Mouse (Mus musculus): ENCODE results near the gene Lmbrd1. TPM values are rescaled to one million over a fixed set of nuclear protein-coding genes. Genes with fewer than 3 reads are reported as not detected.
"Not testable (repeated sequence)": the region's sequence is repeated elsewhere in the genome, so short reads cannot be mapped to it uniquely, and the experiment has no call there.

Gene Lmbrd1
- total RNA-seq, 2 experiments from 2014 or later = 26.3 to 31.0 TPM

DNA sequence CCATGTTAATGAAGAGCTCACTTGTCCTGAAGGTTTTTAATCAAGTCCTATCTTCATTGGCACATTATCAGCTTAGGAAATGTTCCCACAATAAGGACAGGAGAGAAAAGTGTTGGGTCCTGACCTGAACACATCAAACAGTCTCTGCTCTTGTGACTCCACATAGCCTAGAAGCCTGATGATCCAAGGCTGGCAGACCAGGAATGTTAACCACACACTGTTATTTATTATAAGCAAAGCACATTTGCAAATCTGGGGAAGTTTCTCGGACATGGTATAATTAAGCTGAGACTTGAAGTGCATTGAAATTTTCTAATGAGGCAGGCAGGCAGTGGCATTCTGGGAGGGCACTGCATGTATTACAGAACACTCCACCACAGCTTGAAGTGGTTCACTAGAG lies 41.8 kb downstream of the Lmbrd1 start:
- no peak for DNase-seq

DNA sequence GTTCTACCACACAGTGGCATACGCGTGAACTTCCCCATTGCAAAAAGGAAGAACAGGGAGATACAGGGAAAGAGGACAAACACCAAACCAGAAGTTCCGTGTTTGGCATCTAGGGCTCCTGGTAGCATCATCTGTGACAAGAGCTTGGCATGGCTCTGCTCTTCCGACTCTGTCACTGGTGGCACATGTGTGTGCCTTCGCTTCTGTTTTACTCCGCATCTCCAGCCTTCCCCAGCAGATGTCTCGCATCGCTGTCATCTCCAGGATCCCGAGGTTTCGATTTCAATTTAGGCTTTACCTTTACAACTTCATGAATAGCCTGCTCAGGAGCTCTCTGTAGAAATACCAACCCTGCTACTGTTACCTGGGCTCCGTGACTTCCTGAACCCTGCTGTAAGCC lies 51.4 kb downstream of the Lmbrd1 start:
- DNase-seq = no peak

DNA sequence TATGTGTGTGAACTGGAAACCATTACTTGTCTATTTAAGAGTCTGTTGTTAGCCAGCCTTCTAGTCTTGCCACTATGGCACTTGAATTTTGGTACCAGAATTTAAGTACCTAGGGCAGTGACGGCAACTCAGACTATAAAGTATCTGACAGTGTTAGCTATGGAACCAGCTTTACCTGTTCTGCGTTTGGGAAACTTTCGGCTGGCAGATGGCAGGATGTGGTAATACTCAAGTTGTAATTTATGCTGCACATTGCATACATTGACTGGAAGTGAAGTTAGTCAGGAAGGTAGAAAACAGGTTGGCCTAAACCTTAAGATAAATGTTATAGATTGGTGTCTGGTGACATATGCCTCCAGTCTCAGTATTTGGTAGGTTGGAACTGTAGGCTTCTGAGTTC lies 53.9 kb downstream of the Lmbrd1 start:
- no peak for DNase-seq

DNA sequence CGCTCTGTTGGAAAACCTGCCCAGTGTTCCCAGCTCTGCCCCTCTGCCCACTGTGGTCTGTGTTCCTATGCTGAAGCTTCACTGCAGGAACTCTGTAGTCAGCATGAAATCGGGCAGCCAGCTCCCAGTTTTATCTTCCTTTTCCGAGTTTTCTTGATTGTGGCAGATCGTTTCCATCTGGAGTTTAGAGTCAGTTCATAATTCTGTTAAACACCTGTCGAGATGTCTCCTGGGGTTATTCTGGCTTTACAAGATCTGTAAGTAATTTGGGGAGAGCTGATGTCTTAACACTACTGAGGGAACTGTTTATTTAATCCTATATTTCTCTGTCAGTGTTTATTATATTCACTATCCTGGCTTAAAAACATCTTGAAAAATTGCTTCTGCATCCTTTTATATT lies 56.4 kb downstream of the Lmbrd1 start:
- no peak for DNase-seq

DNA sequence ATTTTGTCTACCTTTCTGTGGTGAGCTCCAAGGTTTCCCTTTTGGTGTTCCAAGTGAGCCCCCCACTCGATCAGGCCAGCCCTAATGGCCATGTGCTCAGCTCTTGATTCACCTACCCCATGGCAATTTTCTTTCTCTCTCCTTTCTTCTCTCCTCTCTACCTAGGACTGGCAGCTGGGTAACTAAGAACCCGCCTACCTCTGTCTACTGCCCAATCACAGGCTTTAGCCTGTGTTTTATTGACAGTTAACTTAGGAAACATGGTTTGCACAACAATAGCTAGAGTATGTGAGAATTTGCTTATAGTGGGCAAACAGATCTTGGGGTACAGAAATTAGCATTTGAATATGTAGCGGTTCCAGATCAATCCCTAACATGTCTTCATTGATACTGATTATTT lies 62.5 kb downstream of the Lmbrd1 start:
- DNase-seq = no peak

DNA sequence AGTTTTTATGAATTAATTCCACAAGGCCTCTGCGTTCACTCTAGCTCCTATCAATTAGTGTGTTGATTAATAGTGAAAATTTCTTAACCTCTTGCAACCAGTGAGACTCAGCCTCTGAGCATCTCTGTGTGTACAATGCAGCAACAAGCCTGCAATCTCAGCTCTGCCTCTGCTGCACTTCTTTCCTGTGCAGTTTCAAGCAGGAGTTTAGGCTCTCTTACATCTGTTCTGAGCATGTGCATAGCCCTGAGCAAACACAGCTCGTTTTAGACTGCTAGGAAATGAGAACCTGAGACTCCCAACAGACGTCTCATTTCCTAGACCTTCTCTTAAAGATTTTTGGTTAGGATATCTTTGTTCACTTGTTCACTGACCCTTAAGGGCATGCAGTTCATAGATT lies 63.1 kb downstream of the Lmbrd1 start:
- DNase-seq = no peak

DNA sequence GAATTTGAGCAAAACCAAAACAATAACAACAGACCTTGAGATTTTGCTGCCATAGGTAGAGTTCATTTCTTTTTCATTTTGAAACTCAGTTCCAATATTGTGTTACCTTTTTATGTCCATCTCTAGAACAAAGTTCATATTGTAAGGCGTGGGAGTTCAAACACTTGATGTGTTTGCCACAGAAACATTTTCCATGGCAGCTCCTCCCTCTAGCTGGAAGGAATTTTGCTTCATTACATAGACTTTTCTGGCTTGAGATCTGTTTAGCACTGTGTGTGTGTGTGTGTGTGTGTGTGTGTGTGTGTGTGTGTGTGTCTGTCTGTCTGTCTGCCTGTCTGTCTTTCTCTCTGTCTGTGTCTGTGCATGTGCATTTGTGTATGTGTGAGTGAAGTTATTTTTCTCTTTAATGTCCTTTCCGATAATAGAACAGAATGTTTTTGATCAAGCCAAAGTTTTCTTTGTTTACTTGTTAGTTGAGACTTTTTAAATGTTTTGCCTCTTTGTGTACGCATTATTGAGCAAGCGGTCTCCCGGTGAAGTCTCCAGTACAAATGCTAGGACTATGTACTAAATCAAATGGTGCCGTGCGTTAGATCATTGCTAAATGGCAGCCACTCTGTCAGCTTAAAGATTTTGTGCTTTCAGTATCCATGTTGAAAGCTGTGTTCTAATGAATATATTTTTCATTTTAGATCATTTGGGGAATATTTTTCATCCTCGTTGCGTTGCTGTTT lies 64.9 kb downstream of the Lmbrd1 start:
- DNase-seq = no peak

DNA sequence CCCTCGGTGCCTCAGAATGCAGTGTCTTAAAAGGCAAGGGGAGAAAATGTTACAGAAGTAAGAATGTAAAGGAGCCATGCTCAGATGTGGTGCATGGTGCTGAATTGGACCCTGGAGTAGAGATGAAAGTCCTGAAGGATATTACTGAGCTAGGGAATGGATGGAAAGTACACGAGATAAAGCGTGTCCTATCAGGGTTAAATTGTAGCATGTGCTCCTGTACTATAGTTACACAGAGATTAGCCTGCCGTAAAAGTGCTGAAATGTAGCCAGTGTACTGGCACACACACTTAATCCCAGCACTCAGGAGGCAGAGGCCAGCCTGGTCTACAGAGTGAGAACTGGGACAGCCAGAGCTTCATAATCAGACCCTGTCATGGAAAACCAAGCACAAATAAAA lies 74.3 kb downstream of the Lmbrd1 start:
- DNase-seq = no peak

DNA sequence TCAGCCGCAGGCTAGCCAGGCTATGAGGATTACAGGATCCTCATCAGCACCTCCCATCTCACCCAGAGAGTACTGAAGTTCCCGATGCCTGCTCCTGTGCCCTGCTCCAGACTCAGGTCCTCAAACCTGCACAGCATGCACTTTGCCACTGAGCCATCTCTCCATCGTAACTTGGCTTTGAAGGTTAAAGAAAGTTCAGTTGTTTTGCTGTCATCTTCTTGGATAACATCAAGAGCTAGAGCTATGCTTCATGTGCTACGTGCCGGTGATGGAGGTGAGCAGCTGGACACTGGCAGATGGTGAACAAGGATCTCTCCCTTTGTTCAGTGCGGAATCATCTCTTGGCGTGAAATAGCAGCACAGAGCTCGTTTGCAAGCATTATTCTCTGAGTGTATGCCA lies 80.1 kb downstream of the Lmbrd1 start:
- DNase-seq = no peak

DNA sequence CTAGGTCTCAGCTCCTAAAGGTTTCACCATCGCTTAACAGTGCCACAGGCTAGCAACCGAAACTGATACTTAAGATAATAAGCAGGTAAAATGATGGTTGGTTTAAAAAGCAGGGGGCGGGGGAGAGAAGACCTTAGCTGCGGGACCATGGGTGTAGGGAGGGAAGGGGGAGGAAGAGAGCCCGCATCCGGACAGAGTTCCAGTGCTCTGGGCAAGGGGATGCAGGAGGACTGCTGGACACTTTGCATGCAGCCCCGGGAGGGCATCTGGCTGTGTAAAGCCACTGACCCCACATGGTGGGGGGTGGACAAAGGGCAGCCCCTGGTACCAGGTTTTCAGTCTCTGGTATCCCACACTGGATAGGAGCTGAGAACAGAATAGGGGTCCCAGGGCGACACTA lies 88.0 kb downstream of the Lmbrd1 start:
- DNase-seq = no peak

DNA sequence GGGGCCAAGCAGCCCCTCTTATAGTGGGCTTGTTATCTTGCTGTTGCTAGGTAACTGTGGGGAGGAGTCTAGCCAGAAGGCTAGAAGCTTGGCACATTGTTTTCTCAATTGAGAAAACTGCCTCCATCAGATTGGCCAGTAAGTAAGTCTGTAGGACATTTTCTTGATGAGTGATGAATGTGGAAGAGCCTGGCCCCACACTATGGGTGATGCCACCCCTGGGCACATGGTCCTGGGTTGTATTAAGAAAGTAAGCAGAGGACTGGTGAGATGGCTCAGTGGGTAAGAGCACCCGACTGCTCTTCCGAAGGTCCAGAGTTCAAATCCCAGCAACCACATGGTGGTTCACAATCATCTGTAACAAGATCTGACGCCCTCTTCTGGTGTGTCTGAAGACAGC lies 88.8 kb downstream of the Lmbrd1 start:
- not testable (repeated sequence) for DNase-seq

DNA sequence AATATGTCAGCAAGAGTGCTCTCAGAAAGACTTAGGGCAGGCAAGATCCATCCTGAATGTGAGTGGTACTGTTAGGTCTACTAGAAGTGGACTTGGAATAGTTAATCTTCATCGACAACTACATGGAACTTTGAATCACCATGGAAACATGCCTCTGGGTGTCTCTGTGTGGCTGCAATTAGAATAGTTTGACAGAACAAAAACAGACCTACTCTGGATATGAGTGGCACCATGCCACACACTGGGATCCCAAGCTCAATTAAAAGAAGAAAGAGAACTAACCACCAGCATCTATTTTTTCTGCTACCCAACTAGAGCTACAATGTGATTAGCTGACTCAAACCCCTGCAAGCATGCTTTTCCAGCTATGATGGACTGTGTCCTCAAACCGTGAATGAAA lies 95.2 kb downstream of the Lmbrd1 start:
- DNase-seq = no peak

DNA sequence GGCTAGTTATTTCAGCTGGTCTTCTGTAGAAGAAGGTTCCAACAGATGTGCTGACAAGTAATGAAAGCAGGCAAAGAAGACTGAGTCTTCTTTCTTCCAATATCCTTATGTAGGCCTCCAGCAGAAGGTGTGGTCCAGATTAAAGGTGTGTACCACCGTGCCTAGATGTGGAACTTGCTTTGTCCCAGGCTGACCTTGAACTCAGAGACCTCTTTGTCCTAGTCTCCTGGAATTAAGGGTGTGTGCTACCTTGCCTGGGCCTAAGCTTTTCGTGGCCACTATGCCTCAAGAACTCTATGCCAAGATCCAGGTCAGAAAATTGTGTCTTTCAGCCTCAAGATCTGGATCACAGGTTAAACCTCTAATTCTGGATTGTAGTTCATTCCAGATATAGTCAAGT lies 98.1 kb downstream of the Lmbrd1 start:
- no peak for DNase-seq

DNA sequence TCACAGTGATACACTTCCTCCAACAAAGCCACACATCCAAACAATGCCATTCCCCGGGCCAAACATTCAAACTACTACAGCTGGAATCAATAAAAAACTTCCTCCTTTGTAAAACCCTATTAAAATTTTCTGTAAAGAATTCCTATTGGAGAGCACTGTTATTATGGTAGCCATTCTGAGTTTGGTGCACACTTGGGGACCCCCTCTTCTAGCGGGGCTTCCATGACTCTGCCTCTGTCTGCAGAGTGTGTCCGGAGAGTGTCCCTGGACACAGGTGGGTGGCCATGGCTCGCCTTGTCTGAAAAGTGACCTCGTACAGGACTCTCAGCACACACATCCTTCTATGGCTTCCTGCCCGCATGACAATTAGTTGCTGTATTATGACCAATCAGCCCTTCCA lies 114.7 kb downstream of the Lmbrd1 start:
- DNase-seq = no peak

DNA sequence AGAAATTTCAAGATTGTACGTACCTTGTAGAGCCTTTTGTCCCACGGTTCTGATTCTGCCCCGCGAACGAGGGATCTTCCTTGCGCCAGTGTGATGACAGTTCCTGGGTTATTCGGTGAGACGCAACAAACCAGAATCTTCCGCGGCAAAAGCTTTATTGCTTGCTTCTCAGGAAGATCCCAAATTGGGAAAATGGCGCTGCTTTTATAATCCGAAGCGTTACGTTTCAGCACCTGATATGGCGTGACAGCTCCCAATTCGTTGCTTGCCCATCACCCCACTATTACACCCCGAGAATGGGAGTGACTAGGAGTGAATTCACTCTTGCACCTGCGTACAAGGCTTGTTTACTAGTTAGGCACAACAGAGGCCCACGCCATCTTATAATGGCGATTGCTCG lies 129.5 kb downstream of the Lmbrd1 start:
- DNase-seq = not testable (repeated sequence)

Other genes with a start within 250 kb of the Lmbrd1 start
- 1 to 10 TPM in 1 of 2 experiments, under 1 TPM in 1; 0.94 to 1.8 TPM for gene Col19a1, start 91.2 kb upstream of the Lmbrd1 start, total RNA-seq (2021)

Measured in gastrocnemius, postnatal 25 days (tissue).